Mouse (Mus musculus) kidney, adult 2 months (tissue): ENCODE results near the gene Nipa2.

Source experiments
- CTCF ChIP-seq: fragments of 200-500 bp; conservative IDR thresholded peaks from 2 replicates; pipeline ENCODE4 v1.5.1; 2011; ENCODE audit warnings: low read depth, mild to moderate bottlenecking, control low read depth, low read length, moderate library complexity, mixed read lengths; ENCODE audit not compliant: insufficient read depth, insufficient read length
- POLR2A ChIP-seq: fragments of 200-500 bp; IDR thresholded peaks from one replicate; pipeline ENCODE4 v1.6.1; 2011; ENCODE audit warnings: low read depth, low read length, control low read depth

DNA sequence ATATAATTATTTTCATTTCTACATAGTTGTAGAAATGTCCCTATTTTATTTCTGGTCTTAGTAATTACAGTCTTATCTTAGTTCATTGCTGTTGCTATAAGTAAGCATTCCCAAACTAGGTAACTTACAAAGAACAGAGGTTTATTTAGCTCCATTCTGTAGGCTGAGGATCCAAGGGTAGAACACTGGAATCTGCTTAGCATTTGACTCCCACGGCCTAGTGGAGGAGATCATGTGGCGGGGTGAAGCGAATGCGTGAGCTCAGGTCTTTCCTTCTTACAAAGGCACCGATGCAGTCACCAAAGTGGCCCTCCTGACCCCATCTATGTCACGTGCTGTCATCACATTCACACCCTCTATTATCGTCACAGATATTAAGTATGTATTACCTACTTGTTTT, 29.6 kb upstream of the Nipa2 start:
- TF ChIP-seq POLR2A (no peak), CTCF (no peak)
